Mouse (Mus musculus) heart, adult 2 months (tissue): ENCODE results near the gene Spcs2. TPM values are rescaled to one million over a fixed set of nuclear protein-coding genes. Genes with fewer than 3 reads are reported as not detected.

Experiments
- DNase-seq, 2 experiments: peaks; one replicate each; pipeline ENCODE4 v3.0.0; 2021
- H3K27ac ChIP-seq: fragments of 200-600 bp; 2 replicates; pipeline ENCODE4 v1.8.1; 2022
- H3K27me3 ChIP-seq: fragments of 200-500 bp; 2 replicates; pipeline ENCODE4 v1.6.1; 2012; ENCODE audit warnings: mild to moderate bottlenecking, low read length, inconsistent platforms, mixed read lengths; ENCODE audit not compliant: control insufficient read depth, insufficient read depth
- H3K36me3 ChIP-seq: fragments of 200-500 bp; 2 replicates; pipeline ENCODE4 v1.6.1; 2012; ENCODE audit warnings: low read length, inconsistent platforms; ENCODE audit not compliant: control insufficient read depth, insufficient read depth
- H3K4me1 ChIP-seq: fragments of 200-500 bp; 2 replicates; pipeline ENCODE4 v1.6.1; 2011; ENCODE audit warnings: low read length; ENCODE audit not compliant: control insufficient read depth, insufficient read depth
- H3K4me3 ChIP-seq: fragments of 200-600 bp; 2 replicates; pipeline ENCODE4 v1.8.1; 2022
- H3K79me2 ChIP-seq: fragments of 200-500 bp; replicated peaks from 2 replicates; pipeline ENCODE4 v1.6.1; 2012; ENCODE audit warnings: mild to moderate bottlenecking, inconsistent platforms, low read length, moderate library complexity, mixed read lengths; ENCODE audit not compliant: control insufficient read depth, insufficient read depth
- H3K9ac ChIP-seq: fragments of 200-500 bp; 2 replicates; pipeline ENCODE4 v1.6.1; 2012; ENCODE audit warnings: low read depth, mild to moderate bottlenecking, control low read depth, inconsistent platforms, low read length, mixed read lengths
- CTCF ChIP-seq: fragments of 200-600 bp; IDR thresholded peaks from 2 replicates; pipeline ENCODE4 v1.8.1; 2022; ENCODE audit warnings: antibody characterized with exemption, mild to moderate bottlenecking, moderate library complexity
- EP300 ChIP-seq: fragments of 200-500 bp; IDR thresholded peaks from 2 replicates; pipeline ENCODE4 v1.6.1; 2011; ENCODE audit warnings: low read depth, low read length, control low read depth; ENCODE audit not compliant: insufficient read depth
- POLR2A ChIP-seq: fragments of 200-500 bp; IDR thresholded peaks from 2 replicates; pipeline ENCODE4 v1.6.1; 2011; ENCODE audit warnings: mild to moderate bottlenecking, low read depth, low read length, control low read depth; ENCODE audit not compliant: insufficient read depth
- WGBS: fragments of 180-500 bp; shearing (Covaris S2); methylation state at CpG from one replicate; pipeline ENCODE4 v1.1.7; 2018; 5-methylcytosine and 5-hydroxymethylcytosine counted together
- intact Hi-C: fragments of 180-260 bp; cut with DNase I; formaldehyde crosslinking; loops from one replicate; pipeline ENCODE4 v1.15.1; 2025
- polyA plus RNA-seq: library from polyadenylated mRNA; depleted of rRNA; stranded (reverse); fragments of >200 nt; gene quantifications from 2 replicates; pipeline ENCODE4 v1.2.3, GENCODE M21; 2012
- total RNA-seq, 2 experiments: library from RNA; stranded (reverse); gene quantifications; 2 replicates each; pipeline ENCODE4 v1.2.3; 2021

Gene Spcs2
- total and polyA plus RNA-seq, 3 experiments, result 21.0 to 60.9 (median 58.8) TPM

- intact Hi-C loops, result no loop called here
- WGBS, result 57% methylated on average over 4 of the region's 4 CpGs
- Histone ChIP-seq H3K36me3 (no peaks in the 10 kb centered on the region), H3K9ac (no peak overlapping the region), H3K4me3 (no peak overlapping the region), H3K27ac (no peak overlapping the region), H3K27me3 (no peaks in the 10 kb centered on the region), H3K4me1 (no peaks in the 10 kb centered on the region; the same call in 1 of the 2 replicates), H3K79me2 (no peaks in the 10 kb centered on the region)
- TF ChIP-seq CTCF (no peak), POLR2A (no peak), EP300 (no peak)
- no peak for DNase-seq
These were observed 38.9 kb upstream of the Spcs2 start for GRCm38 (mm10) chr7:99902208-99902607.

- Histone ChIP-seq H3K36me3 (no peaks in the 10 kb centered on the region), H3K4me1 (no peaks in the 10 kb centered on the region), H3K79me2 (no peaks in the 10 kb centered on the region), H3K4me3 (no peak overlapping the region), H3K27ac (no peak overlapping the region), H3K27me3 (no peaks in the 10 kb centered on the region), H3K9ac (no peak overlapping the region)
- 77% methylated on average over 4 of the region's 4 CpGs for WGBS
- DNase-seq, result no peak
- intact Hi-C loops, result no loop called here
- no peak for TF ChIP-seq POLR2A
- no peak for TF ChIP-seq EP300
- TF ChIP-seq CTCF, result no peak
These were observed 33.6 kb upstream of the Spcs2 start for GRCm38 (mm10) chr7:99896905-99897304.

- TF ChIP-seq POLR2A (no peak), EP300 (no peak), CTCF (no peak)
- no peaks in the 10 kb centered on the region for H3K79me2 ChIP-seq
- no peak for DNase-seq
- no peaks in the 10 kb centered on the region for H3K27me3 ChIP-seq
- no peak overlapping the region for H3K27ac ChIP-seq
- WGBS, result 82% methylated on average over 6 of the region's 6 CpGs
- no peak overlapping the region for H3K9ac ChIP-seq
- no peak overlapping the region for H3K4me3 ChIP-seq
- intact Hi-C loops, result no loop called here
- no peaks in the 10 kb centered on the region for H3K4me1 ChIP-seq
- no peaks in the 10 kb centered on the region for H3K36me3 ChIP-seq
These were observed 31.2 kb upstream of the Spcs2 start for GRCm38 (mm10) chr7:99894478-99894877.

GRCm38 (mm10) chr7:99893967-99894366 is 30.7 kb upstream of the Spcs2 start:
- no peak overlapping the region for H3K4me3 ChIP-seq
- no peaks in the 10 kb centered on the region for H3K27me3 ChIP-seq
- no peaks in the 10 kb centered on the region for H3K4me1 ChIP-seq
- TF ChIP-seq EP300, result no peak
- no peak for TF ChIP-seq POLR2A
- TF ChIP-seq CTCF, result no peak
- no peak overlapping the region for H3K27ac ChIP-seq
- H3K9ac ChIP-seq, result no peak overlapping the region
- DNase-seq, result no peak
- H3K36me3 ChIP-seq, result no peaks in the 10 kb centered on the region
- intact Hi-C loops, result no loop called here
- H3K79me2 ChIP-seq, result no peaks in the 10 kb centered on the region
- WGBS, result 87% methylated on average over 3 of the region's 3 CpGs

- Histone ChIP-seq H3K79me2 (no peaks in the 10 kb centered on the region), H3K4me1 (no peaks in the 10 kb centered on the region), H3K9ac (no peak overlapping the region), H3K27me3 (no peaks in the 10 kb centered on the region), H3K36me3 (no peaks in the 10 kb centered on the region), H3K4me3 (no peak overlapping the region), H3K27ac (no peak overlapping the region)
- no peak for TF ChIP-seq POLR2A
- no peak for DNase-seq
- intact Hi-C loops, result no loop called here
- 75% methylated on average over 2 of the region's 2 CpGs for WGBS
These were observed 29.1 kb upstream of the Spcs2 start for GRCm38 (mm10) chr7:99892351-99892750.

GRCm38 (mm10) chr7:99891471-99891870 is 28.2 kb upstream of the Spcs2 start:
- no peaks in the 10 kb centered on the region for H3K36me3 ChIP-seq
- H3K4me3 ChIP-seq, result no peak overlapping the region
- H3K4me1 ChIP-seq, result no peaks in the 10 kb centered on the region
- H3K79me2 ChIP-seq, result no peaks in the 10 kb centered on the region
- TF ChIP-seq EP300, result no peak
- peak; percentile 32; the same call in 1 of the 2 replicates for TF ChIP-seq CTCF
- TF ChIP-seq POLR2A, result no peak
- no peak overlapping the region for H3K27ac ChIP-seq
- 34% methylated on average over 3 of the region's 3 CpGs for WGBS
- no peaks in the 10 kb centered on the region for H3K27me3 ChIP-seq
- intact Hi-C loops, result no loop called here
- no peak for DNase-seq
- no peak overlapping the region for H3K9ac ChIP-seq
